Mouse (Mus musculus) forebrain, embryonic 12.5 days (tissue): ENCODE data around the gene Hadha. TPM values are rescaled to one million over a fixed set of nuclear protein-coding genes. Genes with fewer than 3 reads are reported as not detected.

ENCODE experiments used
- ATAC-seq: fragments of 200-750 bp; cut with Nextera tagmentation; 2 replicates; pipeline ENCODE4 v1.8.0; 2017; ENCODE audit warnings: moderate TSS enrichment; ENCODE audit not compliant: low FRiP score
- H3K27ac ChIP-seq: fragments of 300-500 bp; sonication (generic); 2 replicates; pipeline ENCODE4 v1.5.1; 2016; ENCODE audit warnings: mild to moderate bottlenecking
- H3K27me3 ChIP-seq: fragments of 300-500 bp; sonication (generic); 2 replicates; pipeline ENCODE4 v1.6.1; 2016; ENCODE audit warnings: mild to moderate bottlenecking
- H3K36me3 ChIP-seq: fragments of 300-500 bp; sonication (generic); replicated peaks from 2 replicates; pipeline ENCODE4 v1.6.1; 2016; ENCODE audit warnings: mild to moderate bottlenecking
- H3K4me1 ChIP-seq: fragments of 300-500 bp; sonication (generic); 2 replicates; pipeline ENCODE4 v1.6.1; 2016
- H3K4me2 ChIP-seq: fragments of 300-500 bp; sonication (generic); 2 replicates; pipeline ENCODE4 v1.6.1; 2016; ENCODE audit warnings: mild to moderate bottlenecking, moderate library complexity
- H3K4me3 ChIP-seq: fragments of 300-500 bp; sonication (generic); replicated peaks from 2 replicates; pipeline ENCODE4 v1.5.1; 2016; ENCODE audit warnings: mild to moderate bottlenecking
- H3K9ac ChIP-seq: fragments of 300-500 bp; sonication (generic); 2 replicates; pipeline ENCODE4 v1.6.1; 2016; ENCODE audit warnings: mild to moderate bottlenecking
- H3K9me3 ChIP-seq: fragments of 300-500 bp; sonication (generic); 2 replicates; pipeline ENCODE4 v1.6.1; 2016
- WGBS: fragments of 180-500 bp; shearing (Covaris S2); methylation state at CpG from one replicate; pipeline ENCODE4 v1.1.7; 2016; 5-methylcytosine and 5-hydroxymethylcytosine counted together
- polyA plus RNA-seq: library from polyadenylated mRNA; unstranded; fragments of >200 nt; fragmentation: Nextera tagmentation; extraction: Ambion mirVana; gene quantifications from 2 replicates; pipeline ENCODE4 v1.2.1, GENCODE M21; 2016

Hadha gene
- polyA plus RNA-seq, 1 experiment from 2014 or later: 86.8 TPM

DNA sequence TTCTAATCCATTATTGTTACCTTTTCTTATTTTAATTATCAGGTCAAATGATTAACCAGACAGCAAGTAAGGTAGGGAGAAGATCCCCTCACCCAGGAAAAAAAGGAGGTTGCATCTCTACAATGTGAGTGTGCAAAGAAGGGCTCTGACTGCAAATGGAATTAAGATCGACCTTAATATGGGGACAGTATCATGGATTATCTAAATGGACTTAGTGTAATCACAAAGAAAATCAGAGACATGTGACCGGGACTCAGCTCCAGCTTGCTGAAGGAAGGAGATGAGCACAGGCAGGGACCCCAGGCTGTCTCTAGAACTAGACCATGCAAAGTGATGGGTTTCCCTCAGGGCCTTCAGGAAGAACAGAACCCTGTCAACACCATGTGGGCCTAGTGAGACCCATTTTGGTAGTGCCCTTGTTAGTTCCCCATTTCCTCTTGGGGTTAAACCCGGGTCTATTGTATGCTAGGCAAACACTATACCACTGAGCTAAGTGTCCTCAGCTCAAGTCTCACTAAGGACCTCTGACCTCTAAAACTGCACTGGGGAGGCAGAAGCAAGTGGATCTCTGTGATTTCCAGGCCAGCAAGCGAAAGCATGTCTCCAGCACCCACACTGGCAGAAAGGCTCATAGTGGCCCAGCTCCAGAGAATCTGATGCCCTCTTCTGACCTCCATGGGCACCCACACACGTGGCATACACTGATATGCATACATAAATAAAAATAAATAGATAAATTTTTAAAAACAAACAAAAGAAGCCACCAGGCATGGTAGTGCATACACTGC is 6.6 kb downstream of the Hadha start:
- no peak overlapping the region for H3K4me2 ChIP-seq
- H3K27ac ChIP-seq: no peak overlapping the region
- H3K4me3 ChIP-seq: no peak overlapping the region
- H3K27me3 ChIP-seq: no peaks in the 10 kb centered on the region
- H3K9ac ChIP-seq: no peak overlapping the region
- H3K4me1 ChIP-seq: peaks cover 8% of the 10 kb centered on the region; the same call in 1 of the 2 replicates
- no peaks in the 10 kb centered on the region for H3K9me3 ChIP-seq
- H3K36me3 ChIP-seq: peaks cover 30% of the 10 kb centered on the region
- no peak for ATAC-seq
- 96% methylated on average over 5 of the region's 5 CpGs for WGBS

DNA sequence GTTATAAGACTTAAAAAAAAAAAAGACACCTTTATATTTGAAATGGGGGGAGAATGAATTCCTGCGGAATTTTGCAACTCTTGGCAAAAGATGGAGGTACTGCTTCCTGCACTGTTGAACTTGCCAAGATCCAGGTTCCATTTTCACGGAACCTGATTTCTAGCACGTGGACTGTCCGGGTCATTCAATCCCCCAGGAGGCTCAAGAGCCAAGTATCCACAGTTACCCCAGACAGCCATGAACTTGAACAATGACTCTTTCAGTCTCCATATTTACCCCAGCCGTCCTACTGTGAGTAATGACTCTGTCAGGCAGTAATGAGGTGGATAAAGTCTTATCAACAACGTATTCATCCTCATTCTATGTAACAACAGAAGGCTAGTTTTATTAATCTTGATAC is 8.4 kb downstream of the Hadha start:
- Histone ChIP-seq H3K9me3 (no peaks in the 10 kb centered on the region), H3K9ac (no peak overlapping the region), H3K4me3 (no peak overlapping the region), H3K27me3 (no peaks in the 10 kb centered on the region), H3K4me2 (no peak overlapping the region), H3K27ac (no peak overlapping the region), H3K4me1 (peaks cover 1% of the 10 kb centered on the region; the same call in 1 of the 2 replicates), H3K36me3 (peaks cover 47% of the 10 kb centered on the region)
- ATAC-seq: no peak
- 86% methylated on average over 6 of the region's 6 CpGs for WGBS

DNA sequence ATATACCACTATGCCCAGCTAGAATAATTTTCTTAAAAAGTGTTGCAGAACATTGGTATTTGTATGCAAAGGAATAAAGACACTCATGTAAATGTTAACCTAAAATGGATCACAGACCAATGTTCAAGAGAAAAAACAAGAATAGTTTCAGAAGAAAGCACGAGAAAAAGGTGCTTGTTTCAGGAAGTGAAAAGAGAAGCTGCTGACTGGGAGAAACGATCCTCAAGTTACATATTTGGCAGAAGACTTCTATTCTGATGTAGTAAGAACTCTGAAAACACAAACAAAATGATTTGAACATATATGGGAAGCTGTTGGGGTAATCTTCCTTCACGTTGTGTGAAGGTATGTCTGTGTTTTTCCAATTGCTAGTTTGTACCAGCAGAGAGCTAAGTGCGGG is 16.8 kb downstream of the Hadha start:
- Histone ChIP-seq H3K27ac (no peak overlapping the region), H3K36me3 (peaks cover 70% of the 10 kb centered on the region), H3K9me3 (no peaks in the 10 kb centered on the region), H3K9ac (no peak overlapping the region), H3K27me3 (no peaks in the 10 kb centered on the region), H3K4me3 (no peak overlapping the region), H3K4me1 (no peaks in the 10 kb centered on the region), H3K4me2 (no peak overlapping the region)
- WGBS: 91% methylated on average over 4 of the region's 4 CpGs
- ATAC-seq: no peak

DNA sequence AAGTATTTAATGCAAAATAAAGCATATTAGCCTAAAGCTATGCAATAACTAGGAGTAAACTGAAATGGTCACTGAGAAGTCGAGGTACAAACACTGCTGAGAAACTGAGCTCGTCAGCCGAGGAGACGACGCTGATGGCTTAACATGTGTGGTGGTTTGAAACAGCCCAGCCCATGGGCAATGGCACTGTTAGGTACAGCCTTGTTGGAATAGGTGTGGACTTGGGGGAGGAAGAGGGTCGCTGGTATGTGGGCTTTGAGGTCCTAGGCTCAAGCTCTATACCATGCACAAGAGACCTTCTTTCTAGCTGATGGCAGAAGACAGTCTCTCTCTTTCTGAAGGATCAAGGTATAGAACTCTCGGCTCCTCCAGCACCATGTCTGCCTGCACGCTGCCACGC is 17.7 kb downstream of the Hadha start:
- Histone ChIP-seq H3K27me3 (no peaks in the 10 kb centered on the region), H3K9ac (no peak overlapping the region), H3K4me3 (no peak overlapping the region), H3K9me3 (no peaks in the 10 kb centered on the region), H3K4me1 (no peaks in the 10 kb centered on the region), H3K4me2 (no peak overlapping the region), H3K27ac (no peak overlapping the region), H3K36me3 (peaks cover 68% of the 10 kb centered on the region)
- 92% methylated on average over 9 of the region's 9 CpGs for WGBS
- ATAC-seq: no peak

DNA sequence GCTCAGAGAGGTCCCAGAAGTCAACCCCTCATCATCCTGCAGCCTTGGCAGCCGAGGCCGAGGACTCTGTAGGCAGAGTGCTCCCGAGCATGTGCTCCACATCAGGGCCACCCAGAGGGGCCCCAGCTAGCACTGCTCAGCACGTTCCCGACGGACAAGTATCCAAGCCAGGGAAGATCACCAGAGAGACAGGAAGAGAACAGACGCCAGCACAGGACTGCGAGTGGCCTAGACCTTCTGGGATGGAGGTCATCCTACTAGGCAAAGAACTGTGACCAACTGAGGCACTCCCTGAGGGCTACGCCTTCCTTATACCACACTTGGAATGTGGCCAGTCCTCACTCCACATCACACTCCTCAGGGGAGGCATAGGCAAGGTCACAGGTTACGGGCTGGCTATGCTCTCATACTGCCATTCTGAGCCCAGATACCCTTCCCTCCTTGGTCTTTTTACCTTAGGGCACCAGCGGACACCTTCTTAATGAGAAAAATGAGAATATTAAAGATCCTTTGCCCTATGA is 19.2 kb downstream of the Hadha start:
- Histone ChIP-seq H3K36me3 (peaks cover 65% of the 10 kb centered on the region), H3K4me2 (no peak overlapping the region), H3K9me3 (no peaks in the 10 kb centered on the region), H3K27ac (no peak overlapping the region), H3K4me3 (no peak overlapping the region), H3K27me3 (no peaks in the 10 kb centered on the region), H3K9ac (no peak overlapping the region), H3K4me1 (no peaks in the 10 kb centered on the region)
- WGBS: 93% methylated on average over 11 of the region's 11 CpGs
- ATAC-seq: no peak

DNA sequence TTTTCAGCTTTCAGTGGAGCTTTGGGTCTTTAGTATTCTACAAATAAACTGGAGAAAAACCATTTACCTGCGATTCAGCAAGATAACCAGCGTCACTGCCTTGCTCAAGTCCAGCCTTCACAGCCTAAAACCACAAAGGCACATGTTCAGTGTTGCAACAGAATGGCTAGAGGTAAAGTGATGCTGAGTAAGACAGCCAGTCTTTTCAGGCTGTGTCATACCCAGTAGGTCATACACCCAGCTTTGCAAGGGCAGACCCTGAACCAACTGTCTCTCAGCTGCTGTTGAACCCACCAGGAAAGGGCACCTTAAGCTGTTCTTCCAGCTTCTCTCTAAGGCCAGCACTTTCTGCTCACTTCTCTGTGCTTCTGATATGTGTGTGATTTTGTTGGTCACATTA is 22.8 kb downstream of the Hadha start:
- no peak overlapping the region for H3K9ac ChIP-seq
- no peaks in the 10 kb centered on the region for H3K27me3 ChIP-seq
- no peak overlapping the region for H3K27ac ChIP-seq
- no peaks in the 10 kb centered on the region for H3K4me1 ChIP-seq
- H3K4me3 ChIP-seq: no peak overlapping the region
- no peaks in the 10 kb centered on the region for H3K9me3 ChIP-seq
- peaks cover 65% of the 10 kb centered on the region for H3K36me3 ChIP-seq
- 93% methylated on average over 2 of the region's 2 CpGs for WGBS
- no peak overlapping the region for H3K4me2 ChIP-seq
- no peak for ATAC-seq

DNA sequence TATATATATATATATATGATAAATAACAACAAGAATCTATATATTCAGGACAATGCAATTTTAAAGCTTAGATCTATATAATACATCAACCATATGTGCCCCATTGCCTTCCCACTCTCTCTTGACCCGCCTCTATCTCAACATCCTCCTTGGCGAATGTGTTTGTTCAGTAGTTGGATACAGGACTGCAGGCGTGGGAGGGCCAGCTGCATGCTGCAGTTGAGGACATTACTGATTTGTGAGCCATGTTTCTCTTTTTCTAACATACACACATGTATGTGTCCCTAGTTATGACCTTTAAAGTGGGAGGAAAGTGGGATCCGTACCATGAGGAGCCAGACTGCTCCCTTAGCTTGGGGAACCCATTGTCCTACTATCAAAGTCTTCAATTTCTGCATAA is 23.7 kb downstream of the Hadha start:
- H3K4me2 ChIP-seq: no peak overlapping the region
- peaks cover 74% of the 10 kb centered on the region for H3K36me3 ChIP-seq
- no peak for ATAC-seq
- H3K9me3 ChIP-seq: no peaks in the 10 kb centered on the region
- no peak overlapping the region for H3K9ac ChIP-seq
- no peaks in the 10 kb centered on the region for H3K4me1 ChIP-seq
- H3K27ac ChIP-seq: no peak overlapping the region
- 90% methylated on average over 4 of the region's 4 CpGs for WGBS
- H3K4me3 ChIP-seq: no peak overlapping the region
- no peaks in the 10 kb centered on the region for H3K27me3 ChIP-seq

DNA sequence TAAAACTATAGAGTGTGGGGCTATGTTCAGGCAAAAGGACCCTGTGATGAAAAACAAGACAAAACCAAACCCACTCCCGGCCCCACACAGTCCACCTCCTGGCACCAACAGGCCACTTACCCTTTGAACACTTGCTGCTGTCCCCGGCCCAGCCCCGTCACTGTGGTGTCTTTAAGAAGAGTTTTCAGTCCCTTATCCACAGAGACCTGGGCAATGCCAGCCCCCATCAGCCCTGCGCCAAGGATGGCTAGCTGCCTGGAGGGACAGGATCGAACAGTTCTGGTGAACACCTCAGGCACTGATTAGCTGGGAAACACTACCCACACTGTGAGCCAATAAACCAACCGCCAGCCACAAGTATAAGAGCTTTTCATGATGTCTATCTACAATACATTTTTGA is 26.3 kb downstream of the Hadha start:
- H3K9ac ChIP-seq: no peak overlapping the region
- 91% methylated on average over 6 of the region's 6 CpGs for WGBS
- H3K4me1 ChIP-seq: no peaks in the 10 kb centered on the region
- no peaks in the 10 kb centered on the region for H3K27me3 ChIP-seq
- H3K4me2 ChIP-seq: no peak overlapping the region
- H3K4me3 ChIP-seq: no peak overlapping the region
- no peak for ATAC-seq
- peaks cover 72% of the 10 kb centered on the region for H3K36me3 ChIP-seq
- H3K9me3 ChIP-seq: no peaks in the 10 kb centered on the region
- no peak overlapping the region for H3K27ac ChIP-seq

DNA sequence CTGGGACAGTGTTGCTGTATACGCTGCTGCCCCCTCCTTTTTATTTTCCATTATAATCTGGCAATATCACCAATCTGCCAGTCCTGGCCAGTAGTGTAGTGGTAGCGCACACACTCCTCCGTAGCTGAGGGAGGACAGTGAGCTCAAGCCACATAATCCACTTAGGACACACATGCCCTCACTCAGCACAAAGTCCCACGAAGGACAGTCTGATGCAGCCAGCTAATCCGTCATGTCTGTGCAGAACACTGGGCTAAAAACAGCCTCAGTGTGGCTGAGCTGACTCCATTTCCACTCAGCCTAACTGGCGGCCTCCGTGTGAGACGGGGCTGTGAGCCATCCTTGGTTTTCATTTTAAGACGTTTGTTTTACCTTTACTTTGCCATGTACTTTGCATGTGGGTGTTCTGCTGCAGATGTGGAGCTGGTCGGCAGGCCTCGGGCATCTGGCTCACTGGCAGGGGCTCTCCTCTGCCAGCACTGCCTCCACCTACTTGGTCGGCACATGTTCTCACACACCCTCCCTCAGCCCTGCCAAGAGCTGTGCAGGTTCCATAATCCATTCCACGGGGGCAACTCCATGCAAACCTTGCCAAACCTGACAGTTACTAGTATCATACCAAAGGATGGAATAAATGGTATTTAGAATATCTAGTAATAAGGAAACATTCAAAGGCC is 26.9 kb downstream of the Hadha start:
- ATAC-seq: no peak
- H3K9me3 ChIP-seq: no peaks in the 10 kb centered on the region
- peaks cover 74% of the 10 kb centered on the region for H3K36me3 ChIP-seq
- H3K27ac ChIP-seq: no peak overlapping the region
- WGBS: 93% methylated on average over 13 of the region's 13 CpGs
- no peak overlapping the region for H3K4me2 ChIP-seq
- H3K9ac ChIP-seq: no peak overlapping the region
- H3K4me1 ChIP-seq: no peaks in the 10 kb centered on the region
- H3K27me3 ChIP-seq: no peaks in the 10 kb centered on the region
- no peak overlapping the region for H3K4me3 ChIP-seq

DNA sequence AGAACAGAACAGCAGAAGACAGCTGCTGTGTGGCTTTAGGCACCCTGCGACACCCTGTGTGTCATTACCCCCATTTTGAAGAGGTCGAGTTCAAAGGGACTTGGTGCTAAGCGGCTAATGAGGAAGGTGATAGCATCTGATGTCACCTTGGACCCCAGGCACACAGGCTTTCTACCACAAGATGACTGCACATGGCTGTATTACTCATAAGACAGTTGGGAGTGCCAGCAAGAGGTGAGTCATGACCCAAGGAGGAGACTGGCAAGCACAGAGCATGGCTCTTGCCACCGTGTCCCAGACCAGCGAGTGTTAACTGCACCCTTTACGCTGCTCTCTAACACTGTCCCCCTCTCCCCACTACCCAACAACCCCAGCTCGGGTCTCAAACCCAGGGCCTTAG is 28.2 kb downstream of the Hadha start:
- ATAC-seq: no peak
- Histone ChIP-seq H3K27me3 (no peaks in the 10 kb centered on the region), H3K4me2 (no peak overlapping the region), H3K27ac (no peak overlapping the region), H3K9ac (no peak overlapping the region), H3K4me3 (no peak overlapping the region), H3K4me1 (no peaks in the 10 kb centered on the region), H3K9me3 (no peaks in the 10 kb centered on the region), H3K36me3 (peaks cover 76% of the 10 kb centered on the region)
- WGBS: 88% methylated on average over 7 of the region's 7 CpGs

DNA sequence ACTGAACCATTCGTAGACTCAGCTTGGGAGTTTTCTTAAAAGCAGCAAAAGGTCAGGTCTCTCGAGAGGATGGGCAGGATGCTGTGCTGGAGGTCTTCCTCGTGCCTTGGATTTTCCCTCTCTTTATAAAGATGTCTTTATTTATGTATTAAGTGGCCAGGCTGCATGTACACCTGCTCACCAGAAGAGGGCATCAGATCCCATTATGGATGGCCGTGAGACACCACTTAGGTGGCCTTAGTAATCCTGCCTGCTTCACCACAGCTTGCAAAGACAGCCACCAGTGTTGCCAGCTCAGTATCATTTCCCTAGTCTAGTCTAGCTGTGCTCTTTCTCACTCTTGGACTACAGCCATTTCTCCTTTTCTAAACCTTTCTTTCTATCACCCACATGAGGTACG is 29.4 kb downstream of the Hadha start:
- Histone ChIP-seq H3K4me3 (no peak overlapping the region), H3K4me1 (no peaks in the 10 kb centered on the region), H3K4me2 (no peak overlapping the region), H3K27ac (no peak overlapping the region), H3K36me3 (peaks cover 82% of the 10 kb centered on the region), H3K9me3 (no peaks in the 10 kb centered on the region), H3K9ac (no peak overlapping the region), H3K27me3 (no peaks in the 10 kb centered on the region)
- WGBS: 46% methylated on average over 5 of the region's 5 CpGs
- ATAC-seq: no peak

DNA sequence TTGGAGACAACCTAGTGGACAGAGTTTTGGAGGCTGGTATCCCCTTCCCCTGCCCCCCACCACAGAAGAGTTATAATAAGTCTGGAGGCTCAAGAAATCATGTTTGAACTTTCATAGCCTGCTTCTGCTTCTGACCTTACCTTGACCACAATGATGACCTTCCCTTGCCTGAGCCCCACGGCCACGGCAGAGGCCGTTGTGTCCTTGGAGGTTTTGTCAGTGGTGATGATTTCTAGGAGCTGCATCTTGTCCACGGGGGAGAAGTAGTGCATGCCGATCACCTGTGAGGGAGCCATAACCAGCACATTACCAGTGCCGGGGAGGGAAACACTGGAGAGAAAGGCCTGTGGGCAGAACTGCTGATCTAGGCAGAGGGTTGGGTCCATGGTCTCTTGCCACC is 32.5 kb downstream of the Hadha start:
- Histone ChIP-seq H3K4me1 (no peaks in the 10 kb centered on the region), H3K9ac (no peak overlapping the region), H3K9me3 (no peaks in the 10 kb centered on the region), H3K4me3 (no peak overlapping the region), H3K27me3 (no peaks in the 10 kb centered on the region), H3K36me3 (peaks cover 93% of the 10 kb centered on the region), H3K4me2 (no peak overlapping the region), H3K27ac (no peak overlapping the region)
- no peak for ATAC-seq
- WGBS: 93% methylated on average over 6 of the region's 6 CpGs

DNA sequence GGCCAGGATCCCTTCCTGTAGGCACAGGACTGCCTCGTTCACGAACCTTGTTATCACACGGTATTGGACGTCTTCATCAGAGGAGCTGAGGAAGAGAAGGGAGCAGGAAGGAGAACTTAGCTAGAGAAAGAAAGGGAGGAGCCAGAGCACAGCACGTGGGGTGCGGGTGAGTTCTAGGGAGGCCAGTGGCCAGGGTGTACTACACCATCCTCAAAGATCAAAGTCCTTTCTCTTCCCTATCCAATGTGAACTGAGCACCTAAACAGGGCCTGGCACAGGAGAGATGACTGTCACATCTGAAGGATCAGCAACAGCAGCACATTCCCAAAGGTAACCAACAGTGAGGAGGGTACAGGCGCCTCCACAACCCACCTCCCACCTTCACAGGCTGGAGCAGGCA is 34.9 kb downstream of the Hadha start:
- no peak for ATAC-seq

More for the DNA sequence above, 34.9 kb downstream of the Hadha start:
- Histone ChIP-seq H3K9me3 (no peaks in the 10 kb centered on the region), H3K4me3 (no peak overlapping the region), H3K4me2 (no peak overlapping the region), H3K36me3 (peaks cover 97% of the 10 kb centered on the region), H3K9ac (no peak overlapping the region), H3K27ac (no peak overlapping the region), H3K27me3 (peaks cover 6% of the 10 kb centered on the region), H3K4me1 (no peaks in the 10 kb centered on the region)
- WGBS: 87% methylated on average over 7 of the region's 7 CpGs
